Mouse (Mus musculus): ENCODE results near the gene Fto.

- TF ChIP-seq CTCF (IDR thresholded peaks at IDR 0.05; ENCODE audit: extremely low read depth, insufficient read depth, insufficient read length, insufficient replicate concordance) (no peak), POLR2A (IDR thresholded peaks at IDR 0.05; ENCODE audit: low read depth, low read length) (no peak)
Observed at GRCm38 (mm10) chr8:91371995-91372394, 58.7 kb downstream of the Fto start.
